Mouse (Mus musculus) heart, postnatal 36 days (tissue): ENCODE measurements around the gene Omt2a. TPM values are rescaled to one million over a fixed set of nuclear protein-coding genes. Genes with fewer than 3 reads are reported as not detected.
"Not testable (repeated sequence)": the region's sequence is repeated elsewhere in the genome, so short reads cannot be mapped to it uniquely, and the experiment has no call there.

Experiments used
- DNase-seq, 2 experiments: peaks; one replicate each; pipeline ENCODE4 v3.0.0; 2021 to 2022
- intact Hi-C: fragments of 180-260 bp; cut with DNase I; formaldehyde crosslinking; loops from one replicate; pipeline ENCODE4 v1.15.1; 2025
- total RNA-seq, 2 experiments: library from RNA; stranded (reverse); gene quantifications; 2 replicates each; pipeline ENCODE4 v1.2.3; 2021

The Omt2a gene
- not detected for total RNA-seq

DNA sequence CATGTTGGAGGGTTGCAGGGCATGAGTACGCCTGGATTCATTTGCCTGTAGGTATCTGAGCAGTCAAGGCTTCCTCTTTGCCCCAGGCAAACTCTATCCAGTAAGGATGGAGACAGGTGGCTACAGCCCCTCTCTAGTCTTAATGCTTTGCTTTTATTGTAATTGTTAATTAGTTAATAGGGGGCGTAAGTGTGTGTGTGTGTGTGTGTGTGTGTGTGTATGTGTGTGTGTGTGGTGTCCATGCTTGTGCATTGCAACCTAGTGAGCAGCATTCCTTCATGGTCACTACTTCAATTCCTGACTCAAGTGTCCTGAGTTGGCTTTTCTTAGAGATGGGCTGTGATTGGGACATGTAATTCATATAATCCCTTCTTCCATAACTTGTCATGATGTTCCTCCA lies at the start of gene Omt2a:
Gene Omt2a, minus strand, starts transcription at position 101 of the 400 bp plus-strand sequence.
- intact Hi-C loops, result no loop called here
- DNase-seq, result no peak

- intact Hi-C loops, result no loop called here
Measured at GRCm38 (mm10) chr9:78363374-78363773, 48.8 kb upstream of the Omt2a start.

DNA sequence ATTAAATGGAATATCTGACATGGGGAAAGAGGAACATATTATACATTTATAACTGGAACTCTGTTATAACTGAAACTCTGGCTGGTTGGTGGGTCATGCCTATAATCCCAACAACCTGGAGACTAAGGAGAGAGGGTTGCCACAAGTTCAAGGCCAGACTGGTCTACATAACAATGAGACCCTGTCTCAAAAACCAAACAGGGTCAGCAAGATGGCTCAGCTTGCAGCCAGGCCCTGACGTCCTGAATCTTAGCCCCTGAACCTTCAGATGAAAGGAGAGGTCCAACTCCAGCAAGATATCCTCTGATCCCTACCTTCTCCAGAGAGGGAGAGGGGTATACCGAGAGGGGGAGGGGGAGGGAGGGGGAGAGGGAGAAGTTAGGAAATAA lies 45.9 kb upstream of the Omt2a start:
- intact Hi-C loops, result no loop called here
- no peak for DNase-seq

More at GRCm38 (mm10) chr9:78363374-78363773, 48.8 kb upstream of the Omt2a start:
- DNase-seq, result no peak

GRCm38 (mm10) chr9:78359750-78360483 lies 45.3 kb upstream of the Omt2a start:
- intact Hi-C loops, result loop anchor here (5.0 kb wide), 1 partner anchor 192 kb away; no protein-coding TSS in a partner anchor
- DNase-seq, result no peak

- DNase-seq, result peak; percentile 49 to 65
- intact Hi-C loops, result loop anchor here (5.0 kb wide), 1 partner anchor 194 kb away; no protein-coding TSS in a partner anchor
Measured at GRCm38 (mm10) chr9:78358053-78358452, 43.5 kb upstream of the Omt2a start.

GRCm38 (mm10) chr9:78355611-78356010 lies 41.0 kb upstream of the Omt2a start, which contains the start of gene Gsta2:
Gsta2 (minus strand) TSS chr9:78355788.
- no peak for DNase-seq
- intact Hi-C loops, result loop anchor here (5.0 kb wide), 1 partner anchor 197 kb away; no protein-coding TSS in a partner anchor

DNA sequence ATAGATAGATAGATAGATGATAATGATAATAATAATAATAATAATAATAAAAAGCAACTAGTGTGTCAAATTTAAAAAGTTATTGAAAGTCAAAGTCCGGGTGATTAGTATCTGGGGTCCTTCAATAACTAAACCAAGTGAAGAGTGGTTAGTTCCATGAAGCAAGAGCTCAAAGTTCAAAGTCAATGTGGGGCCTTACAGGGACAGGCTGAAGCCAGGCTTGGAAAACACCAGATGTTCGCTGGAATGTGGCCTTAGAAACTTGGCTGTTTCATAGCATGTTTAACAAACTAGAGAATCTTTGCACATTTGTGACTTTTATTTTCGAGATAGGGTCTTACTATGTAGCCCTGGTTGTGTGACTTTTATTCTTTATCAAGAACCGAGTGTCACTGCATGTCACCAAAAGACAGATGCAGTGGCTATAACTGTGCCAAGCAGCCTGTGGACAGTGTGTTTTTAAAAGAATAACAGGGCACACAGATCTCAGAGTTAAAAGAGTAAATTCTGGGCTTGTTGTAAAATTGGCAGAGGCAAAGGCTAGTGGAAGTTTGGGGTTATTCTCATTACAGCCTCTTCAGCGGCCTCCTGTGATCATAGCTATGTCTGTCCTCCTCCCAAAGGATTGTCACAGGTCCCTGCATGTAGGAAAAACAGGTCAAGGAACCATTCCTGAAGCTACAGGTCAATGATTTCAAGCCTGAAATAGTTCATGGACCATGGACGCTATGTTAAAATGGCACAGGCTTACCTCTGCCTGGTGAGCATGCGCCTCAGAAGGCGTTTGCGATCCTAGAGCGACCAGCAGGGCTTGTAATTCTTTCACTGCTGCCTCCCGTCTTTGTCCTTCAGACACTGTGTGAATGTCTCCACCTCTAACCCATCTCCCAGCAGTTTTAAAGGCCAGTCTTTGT lies 40.3 kb upstream of the Omt2a start:
- no peak for DNase-seq
- intact Hi-C loops, result loop anchor here (5.0 kb wide), 1 partner anchor 197 kb away; no protein-coding TSS in a partner anchor

- intact Hi-C loops, result no loop called here
- no peak for DNase-seq
Measured at GRCm38 (mm10) chr9:78351504-78352220, 37.1 kb upstream of the Omt2a start.

DNA sequence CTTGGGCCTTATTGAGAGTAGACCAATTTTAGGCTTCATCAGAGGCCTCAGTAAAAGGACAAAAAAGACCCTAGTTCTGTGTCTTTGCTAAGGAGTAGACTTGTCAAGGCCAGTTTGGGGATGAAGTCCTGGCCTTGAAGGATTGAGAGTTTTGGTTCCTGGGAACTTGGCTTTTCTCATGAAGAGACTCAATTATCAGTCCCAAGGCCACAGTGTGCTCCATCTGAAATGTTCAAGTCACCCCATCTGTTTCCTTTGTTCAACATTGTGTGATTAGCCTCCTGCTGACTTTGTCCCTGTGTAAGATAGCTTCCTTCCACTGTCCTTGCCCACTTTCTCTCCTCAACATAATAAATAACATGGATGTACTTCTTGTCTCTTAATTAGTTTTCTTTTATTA lies 35.4 kb upstream of the Omt2a start:
- DNase-seq, intact Hi-C loops: not testable (repeated sequence)

DNA sequence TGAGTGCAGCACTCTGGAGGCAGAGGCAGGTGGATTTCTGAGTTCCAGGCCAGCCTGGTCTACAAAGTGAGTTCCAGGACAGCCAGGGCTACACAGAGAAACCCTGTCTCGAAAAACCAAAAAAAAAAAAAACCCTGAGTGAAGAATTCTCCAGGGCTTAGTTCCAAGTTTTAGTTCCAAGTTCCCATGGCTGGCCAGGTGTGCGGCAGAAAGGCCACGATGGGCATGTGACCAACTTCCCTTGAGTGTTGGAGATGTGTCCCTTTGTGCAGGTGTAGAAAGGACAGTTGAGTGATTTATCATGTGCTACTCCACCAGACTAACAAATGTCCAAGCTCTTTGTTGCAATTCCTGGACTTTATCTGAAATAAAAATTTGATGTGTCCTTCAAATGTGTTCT lies 34.5 kb upstream of the Omt2a start:
- intact Hi-C loops, result loop anchor here (5.0 kb wide), 1 partner anchor 57 kb away; no protein-coding TSS in a partner anchor
- DNase-seq, result not testable (repeated sequence)

GRCm38 (mm10) chr9:78348206-78349004 lies 33.8 kb upstream of the Omt2a start:
- intact Hi-C loops, result loop anchor here (5.0 kb wide), 1 partner anchor 56 kb away; no protein-coding TSS in a partner anchor
- DNase-seq, result not testable (repeated sequence)

DNA sequence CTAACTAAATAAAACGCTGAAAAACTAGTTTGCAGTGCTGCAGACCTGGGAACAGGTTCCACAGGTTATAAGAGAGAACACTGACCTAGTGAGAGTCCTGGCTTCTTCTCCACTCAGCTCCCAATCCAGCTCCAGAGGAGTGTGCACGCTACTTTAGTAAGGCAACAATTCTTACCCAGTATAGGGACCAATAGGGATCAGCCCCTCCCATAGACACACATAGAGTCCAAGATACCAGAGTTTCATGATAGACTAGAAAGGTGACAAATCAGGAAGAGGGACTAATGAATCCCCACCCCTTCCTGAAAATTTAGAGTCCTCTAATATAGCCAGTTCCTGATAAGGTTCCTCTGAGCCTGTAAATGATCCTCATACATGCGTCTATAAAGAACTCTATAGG lies 32.4 kb upstream of the Omt2a start:
- intact Hi-C loops, result loop anchor here (5.0 kb wide), 1 partner anchor 55 kb away; no protein-coding TSS in a partner anchor
- no peak for DNase-seq

DNA sequence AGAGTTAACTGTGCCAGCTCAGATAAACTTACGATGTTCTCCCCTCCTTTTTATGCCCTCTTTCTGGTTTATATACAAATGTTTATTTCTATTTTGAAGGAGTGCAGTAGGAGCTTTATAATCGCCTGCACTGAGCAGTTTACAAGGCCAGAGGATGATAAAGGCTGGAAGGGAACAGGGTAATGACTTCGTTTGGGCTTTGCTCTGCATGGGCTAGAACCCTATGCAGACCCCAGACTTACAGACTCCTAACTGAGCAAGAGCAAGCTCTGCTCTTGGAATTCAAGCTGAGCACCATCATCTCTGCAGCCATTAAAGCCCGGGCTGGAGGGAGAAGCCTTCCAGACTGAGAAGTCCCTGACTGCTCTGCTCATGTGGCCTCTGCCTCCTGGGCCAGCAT lies 30.6 kb upstream of the Omt2a start:
- intact Hi-C loops, result loop anchor here (5.0 kb wide), 1 partner anchor 53 kb away; no protein-coding TSS in a partner anchor

GRCm38 (mm10) chr9:78343055-78343454 lies 28.5 kb upstream of the Omt2a start:
- DNase-seq, intact Hi-C loops: not testable (repeated sequence)

More for the DNA sequence above, 30.6 kb upstream of the Omt2a start:
- DNase-seq, result not testable (repeated sequence)

DNA sequence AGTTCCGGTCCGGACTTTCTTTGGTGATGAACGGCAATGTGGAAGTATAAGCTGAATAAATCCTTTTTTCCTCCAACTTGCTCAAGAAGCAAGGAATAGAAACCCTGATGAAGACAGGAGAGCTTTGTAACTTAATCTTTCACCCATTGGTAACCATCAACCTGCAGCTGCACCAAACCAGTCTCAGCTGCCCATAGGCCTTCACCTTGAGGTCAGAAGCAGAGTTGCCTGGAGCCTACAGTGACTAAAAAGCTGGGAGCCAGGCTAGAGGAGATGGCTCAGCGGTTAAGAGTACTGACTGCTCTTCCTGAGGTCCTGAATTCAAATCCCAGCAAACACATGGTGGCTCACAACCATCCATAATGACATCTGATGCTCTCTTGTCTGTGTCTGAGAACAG lies 27.9 kb upstream of the Omt2a start:
- intact Hi-C loops, DNase-seq: not testable (repeated sequence)

DNA sequence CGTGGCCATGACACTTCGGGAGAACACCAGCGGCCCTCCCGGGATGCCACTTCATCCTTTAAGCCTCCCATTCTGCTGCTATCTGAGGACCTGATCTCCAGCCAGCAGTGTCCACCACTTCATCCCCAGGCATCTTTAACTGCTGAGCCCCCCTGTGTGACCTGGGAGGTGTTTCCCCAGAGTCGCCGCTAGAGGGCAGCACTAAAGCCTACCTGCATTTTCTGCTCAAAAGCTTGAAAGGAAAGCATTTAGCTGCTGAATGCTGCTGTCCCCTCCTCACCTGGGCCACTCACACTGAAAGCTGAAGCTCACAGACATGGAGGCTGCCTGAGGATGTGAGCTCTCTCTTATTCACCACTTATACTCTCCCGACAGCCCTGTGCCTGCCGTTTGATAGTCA lies 25.7 kb upstream of the Omt2a start:
- DNase-seq, result peak; percentile 31 to 50
- intact Hi-C loops, result not testable (repeated sequence)

DNA sequence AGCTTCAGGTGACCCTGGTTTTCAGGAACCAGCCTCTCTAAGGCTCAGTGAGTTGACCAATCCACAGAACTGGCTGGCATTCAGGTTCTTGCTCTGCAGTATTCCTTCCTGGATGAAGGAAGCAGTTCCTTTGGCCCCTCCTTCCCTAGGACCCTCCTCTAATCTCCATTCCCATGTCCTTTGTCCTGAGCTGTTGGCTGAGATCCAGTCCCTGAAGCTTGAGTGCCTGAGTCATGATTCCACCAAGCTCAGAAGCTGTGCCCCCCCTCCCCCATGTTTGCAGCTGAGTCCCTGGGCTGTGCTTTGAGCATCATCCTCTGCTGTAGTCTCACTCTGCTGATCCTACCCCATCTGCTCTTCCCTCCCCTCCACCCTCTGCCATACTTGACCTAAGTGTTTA lies 22.5 kb upstream of the Omt2a start:
- DNase-seq, intact Hi-C loops: not testable (repeated sequence)

- DNase-seq, intact Hi-C loops: not testable (repeated sequence)
Measured at GRCm38 (mm10) chr9:78327289-78327688, 12.7 kb upstream of the Omt2a start, which contains the start of gene Omt2b. Omt2b (plus strand) TSS chr9:78327589.

DNA sequence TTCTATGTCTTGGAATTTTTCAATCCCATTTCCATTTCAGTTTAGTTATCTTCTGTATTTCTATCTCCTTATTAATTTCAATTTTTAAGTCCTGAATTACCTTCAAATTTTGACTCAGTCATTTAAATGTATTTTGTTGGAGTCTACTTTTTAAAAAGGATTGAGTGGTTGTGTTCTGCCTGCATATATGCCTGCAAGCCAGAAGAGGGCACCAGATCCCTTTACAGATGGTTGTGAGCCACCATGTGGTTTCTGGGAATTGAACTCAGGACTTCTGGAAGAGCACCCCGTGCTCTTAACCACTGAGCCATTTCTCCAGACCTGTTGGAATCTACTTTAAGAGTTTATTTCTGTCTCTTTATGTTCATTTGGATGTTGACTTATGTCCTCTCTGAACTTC lies 4.9 kb upstream of the Omt2a start:
- no peak for DNase-seq
- intact Hi-C loops, result no loop called here
